Mouse (Mus musculus) limb, embryonic 10.5 days (tissue): ENCODE measurements around the gene Tirap. TPM values are rescaled to one million over a fixed set of nuclear protein-coding genes. Genes with fewer than 3 reads are reported as not detected.

Source experiments
- DNase-seq: peaks from one replicate; pipeline ENCODE4 v3.0.0-alpha.2; 2017; ENCODE audit warnings: low spot score
- H3K27ac ChIP-seq: fragments of 300-500 bp; sonication (generic); 2 replicates; pipeline ENCODE4 v1.5.1; 2016; ENCODE audit warnings: mild to moderate bottlenecking
- H3K27me3 ChIP-seq: fragments of 300-500 bp; sonication (generic); 2 replicates; pipeline ENCODE4 v1.6.1; 2016; ENCODE audit warnings: low read depth, mild to moderate bottlenecking; ENCODE audit not compliant: poor library complexity, severe bottlenecking
- H3K36me3 ChIP-seq: fragments of 300-500 bp; sonication (generic); 2 replicates; pipeline ENCODE4 v1.6.1; 2016; ENCODE audit warnings: mild to moderate bottlenecking, moderate library complexity
- H3K4me1 ChIP-seq: fragments of 300-500 bp; sonication (generic); 2 replicates; pipeline ENCODE4 v1.6.1; 2016
- H3K4me3 ChIP-seq: fragments of 300-500 bp; sonication (generic); 2 replicates; pipeline ENCODE4 v1.5.1; 2016; ENCODE audit warnings: mild to moderate bottlenecking, moderate library complexity
- H3K9me3 ChIP-seq: fragments of 300-500 bp; sonication (generic); replicated peaks from 2 replicates; pipeline ENCODE4 v1.6.1; 2016; ENCODE audit warnings: mild to moderate bottlenecking
- WGBS: fragments of 180-500 bp; shearing (Covaris S2); methylation state at CpG from one replicate; pipeline ENCODE4 v1.1.7; 2016; 5-methylcytosine and 5-hydroxymethylcytosine counted together
- polyA plus RNA-seq: library from polyadenylated mRNA; unstranded; fragments of >200 nt; fragmentation: Nextera tagmentation; extraction: Ambion mirVana; gene quantifications from 2 replicates; pipeline ENCODE4 v1.2.1, GENCODE M21; 2016

The Tirap gene
- polyA plus RNA-seq, 1 experiment from 2014 or later: 20.0 TPM

- Histone ChIP-seq H3K36me3 (peaks cover 55% of the 10 kb centered on the region), H3K4me3 (no peak overlapping the region), H3K4me1 (peaks cover 13% of the 10 kb centered on the region), H3K27me3 (no peaks in the 10 kb centered on the region), H3K27ac (no peak overlapping the region), H3K9me3 (no peaks in the 10 kb centered on the region)
- DNase-seq: no peak
- 92% methylated on average over 2 of the region's 2 CpGs for WGBS
These were observed 4.3 kb upstream of the Tirap start for GRCm38 (mm10) chr9:35204421-35204820.

GRCm38 (mm10) chr9:35203536-35203935 is 3.4 kb upstream of the Tirap start:
- 62% methylated on average over 3 of the region's 3 CpGs for WGBS

GRCm38 (mm10) chr9:35200529-35201060 is 504 bp upstream of the Tirap start:
- Histone ChIP-seq H3K36me3 (peaks cover 18% of the 10 kb centered on the region), H3K27me3 (no peaks in the 10 kb centered on the region), H3K9me3 (no peaks in the 10 kb centered on the region), H3K4me3 (peak overlapping the region; percentile 81), H3K27ac (peak overlapping the region; percentile 90), H3K4me1 (peaks cover 23% of the 10 kb centered on the region)
- DNase-seq: no peak
- 63% methylated on average over 9 of the region's 9 CpGs for WGBS

More at GRCm38 (mm10) chr9:35203536-35203935, 3.4 kb upstream of the Tirap start:
- peaks cover 21% of the 10 kb centered on the region for H3K4me1 ChIP-seq
- H3K36me3 ChIP-seq: peaks cover 48% of the 10 kb centered on the region
- H3K27me3 ChIP-seq: no peaks in the 10 kb centered on the region
- no peak overlapping the region for H3K4me3 ChIP-seq
- DNase-seq: no peak
- no peaks in the 10 kb centered on the region for H3K9me3 ChIP-seq
- no peak overlapping the region for H3K27ac ChIP-seq

- 27% methylated on average over 18 of the region's 18 CpGs for WGBS
- Histone ChIP-seq H3K36me3 (peaks cover 4% of the 10 kb centered on the region), H3K27ac (peak overlapping the region; percentile 90)
These were observed 933 bp downstream of the Tirap start for GRCm38 (mm10) chr9:35198945-35199771.

GRCm38 (mm10) chr9:35198351-35198750 is 1.7 kb downstream of the Tirap start:
- no peaks in the 10 kb centered on the region for H3K36me3 ChIP-seq
- 0 out of 2 replicates have a peak overlapping the region, but pooled peaks have one; percentile 81 for H3K4me3 ChIP-seq
- H3K27ac ChIP-seq: no peak overlapping the region
- peaks cover 23% of the 10 kb centered on the region for H3K4me1 ChIP-seq
- no peaks in the 10 kb centered on the region for H3K9me3 ChIP-seq
- no peak for DNase-seq
- no peaks in the 10 kb centered on the region for H3K27me3 ChIP-seq
- WGBS: 84% methylated on average over 10 of the region's 10 CpGs

More at GRCm38 (mm10) chr9:35198945-35199771, 933 bp downstream of the Tirap start:
- Histone ChIP-seq H3K4me1 (peaks cover 23% of the 10 kb centered on the region), H3K4me3 (peak overlapping the region; percentile 81), H3K27me3 (no peaks in the 10 kb centered on the region), H3K9me3 (no peaks in the 10 kb centered on the region)
- no peak for DNase-seq

- Histone ChIP-seq H3K36me3 (no peaks in the 10 kb centered on the region), H3K27me3 (no peaks in the 10 kb centered on the region), H3K9me3 (no peaks in the 10 kb centered on the region), H3K27ac (no peak overlapping the region), H3K4me1 (peaks cover 23% of the 10 kb centered on the region), H3K4me3 (no peak overlapping the region)
- DNase-seq: no peak
- WGBS: 92% methylated on average over 3 of the region's 3 CpGs
These were observed 2.5 kb downstream of the Tirap start for GRCm38 (mm10) chr9:35197625-35198024.

- WGBS: over 99% methylated on average over 3 of the region's 3 CpGs
- no peak for DNase-seq
- Histone ChIP-seq H3K9me3 (no peaks in the 10 kb centered on the region), H3K27ac (no peak overlapping the region), H3K4me1 (peaks cover 7% of the 10 kb centered on the region; the same call in 1 of the 2 replicates), H3K4me3 (no peak overlapping the region), H3K36me3 (peaks cover 28% of the 10 kb centered on the region), H3K27me3 (no peaks in the 10 kb centered on the region)
These were observed 6.0 kb downstream of the Tirap start for GRCm38 (mm10) chr9:35194048-35194447.

- Histone ChIP-seq H3K4me1 (no peaks in the 10 kb centered on the region), H3K27me3 (no peaks in the 10 kb centered on the region), H3K9me3 (no peaks in the 10 kb centered on the region), H3K36me3 (peaks cover 38% of the 10 kb centered on the region), H3K4me3 (no peak overlapping the region), H3K27ac (no peak overlapping the region)
- no peak for DNase-seq
- WGBS: 81% methylated on average over 11 of the region's 11 CpGs
These were observed 7.0 kb downstream of the Tirap start for GRCm38 (mm10) chr9:35192983-35193542.

- no peaks in the 10 kb centered on the region for H3K27me3 ChIP-seq
- no peak for DNase-seq
- H3K36me3 ChIP-seq: peaks cover 54% of the 10 kb centered on the region
- 82% methylated on average over 22 of the region's 22 CpGs for WGBS
- H3K27ac ChIP-seq: no peak overlapping the region
- H3K4me3 ChIP-seq: no peak overlapping the region
- H3K4me1 ChIP-seq: no peaks in the 10 kb centered on the region
- no peaks in the 10 kb centered on the region for H3K9me3 ChIP-seq
These were observed 11.4 kb downstream of the Tirap start for GRCm38 (mm10) chr9:35188700-35189099.

- H3K27me3 ChIP-seq: no peaks in the 10 kb centered on the region
- WGBS: 93% methylated on average over 10 of the region's 10 CpGs
- H3K4me1 ChIP-seq: no peaks in the 10 kb centered on the region
- H3K27ac ChIP-seq: no peak overlapping the region
- DNase-seq: no peak
- no peak overlapping the region for H3K4me3 ChIP-seq
- H3K9me3 ChIP-seq: no peaks in the 10 kb centered on the region
- peaks cover 54% of the 10 kb centered on the region for H3K36me3 ChIP-seq
These were observed 12.7 kb downstream of the Tirap start for GRCm38 (mm10) chr9:35187351-35187903.

GRCm38 (mm10) chr9:35186430-35186829 is 13.7 kb downstream of the Tirap start:
- Histone ChIP-seq H3K27ac (no peak overlapping the region), H3K36me3 (peaks cover 50% of the 10 kb centered on the region), H3K4me1 (no peaks in the 10 kb centered on the region), H3K4me3 (no peak overlapping the region), H3K27me3 (no peaks in the 10 kb centered on the region), H3K9me3 (no peaks in the 10 kb centered on the region)
- WGBS: 85% methylated on average over 4 of the region's 4 CpGs
- DNase-seq: no peak

GRCm38 (mm10) chr9:35183359-35183758 is 16.7 kb downstream of the Tirap start:
- Histone ChIP-seq H3K27me3 (no peaks in the 10 kb centered on the region), H3K27ac (no peak overlapping the region), H3K4me1 (no peaks in the 10 kb centered on the region), H3K9me3 (no peaks in the 10 kb centered on the region), H3K4me3 (no peak overlapping the region), H3K36me3 (peaks cover 19% of the 10 kb centered on the region)
- 68% methylated on average over 5 of the region's 5 CpGs for WGBS
- no peak for DNase-seq

GRCm38 (mm10) chr9:35182832-35183231 is 17.3 kb downstream of the Tirap start:
- no peak overlapping the region for H3K4me3 ChIP-seq
- H3K27me3 ChIP-seq: no peaks in the 10 kb centered on the region
- no peak for DNase-seq
- peaks cover 14% of the 10 kb centered on the region for H3K36me3 ChIP-seq
- WGBS: 87% methylated on average over 2 of the region's 2 CpGs
- no peaks in the 10 kb centered on the region for H3K9me3 ChIP-seq
- no peak overlapping the region for H3K27ac ChIP-seq
- H3K4me1 ChIP-seq: no peaks in the 10 kb centered on the region
